Mouse (Mus musculus) heart, postnatal 25 days (tissue): ENCODE data around the gene Khdc1a. TPM values are rescaled to one million over a fixed set of nuclear protein-coding genes. Genes with fewer than 3 reads are reported as not detected.
"Not testable (repeated sequence)": the region's sequence is repeated elsewhere in the genome, so short reads cannot be mapped to it uniquely, and the experiment has no call there.

Experiments
- DNase-seq: peaks from one replicate; pipeline ENCODE4 v3.0.0; 2022; ENCODE audit warnings: low spot score
- intact Hi-C: fragments of 180-260 bp; cut with DNase I; formaldehyde crosslinking; loops from one replicate; pipeline ENCODE4 v1.15.1; 2025
- total RNA-seq, 2 experiments: library from RNA; stranded (reverse); gene quantifications; 2 replicates each; pipeline ENCODE4 v1.2.3; 2021

Khdc1a gene
- total RNA-seq = not detected

DNA sequence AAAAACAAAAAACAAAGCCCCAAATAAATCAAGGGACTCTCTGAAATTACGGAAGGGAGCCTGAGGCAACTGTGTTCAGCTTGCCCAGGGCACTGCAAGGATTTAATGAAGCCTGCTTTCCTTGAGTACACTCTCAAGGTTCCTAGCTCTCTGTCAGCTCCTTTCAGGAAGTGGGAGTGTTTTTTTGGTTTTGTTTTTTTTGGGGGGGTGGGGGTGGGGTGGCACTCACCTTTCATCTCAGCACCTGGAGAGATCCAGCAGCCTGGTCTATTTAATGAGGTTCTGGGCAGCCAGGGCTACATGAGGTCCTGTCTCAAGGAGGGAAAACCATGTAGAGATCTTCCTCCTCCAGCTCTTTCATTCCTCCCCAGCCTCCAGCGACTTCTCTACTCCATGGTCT, at the start of gene Khdc1a:
Gene Khdc1a, plus strand, starts transcription at position 301 of the 400 bp plus-strand sequence.
- no peak for DNase-seq
- intact Hi-C loops = loop anchor here (10.0 kb wide), 1 partner anchor 405 kb away; no protein-coding TSS in a partner anchor

DNA sequence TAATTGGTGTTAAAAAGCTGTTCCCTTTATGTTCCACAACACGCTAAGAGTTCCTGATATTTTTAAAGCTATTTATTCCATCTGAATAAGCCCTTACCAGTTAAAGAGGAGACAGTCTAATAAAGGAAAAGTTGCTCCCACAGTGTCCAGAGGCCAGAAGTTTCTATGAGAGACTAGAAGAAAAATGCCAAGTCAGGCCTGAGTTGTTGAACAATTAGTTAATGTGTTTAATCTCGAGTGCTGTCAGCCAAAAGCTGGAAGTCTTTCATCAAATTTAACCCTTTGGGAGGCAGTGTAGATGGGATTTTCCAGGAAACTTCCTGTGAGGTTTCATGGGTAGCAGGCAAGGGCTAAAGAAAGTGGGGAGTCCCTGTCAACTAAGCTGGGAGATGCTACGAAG, 49.6 kb upstream of the Khdc1a start:
- intact Hi-C loops = no loop called here
- DNase-seq = no peak

- no peak for DNase-seq
- intact Hi-C loops = no loop called here
Observed at GRCm38 (mm10) chr1:21301686-21302085, 47.8 kb upstream of the Khdc1a start.

DNA sequence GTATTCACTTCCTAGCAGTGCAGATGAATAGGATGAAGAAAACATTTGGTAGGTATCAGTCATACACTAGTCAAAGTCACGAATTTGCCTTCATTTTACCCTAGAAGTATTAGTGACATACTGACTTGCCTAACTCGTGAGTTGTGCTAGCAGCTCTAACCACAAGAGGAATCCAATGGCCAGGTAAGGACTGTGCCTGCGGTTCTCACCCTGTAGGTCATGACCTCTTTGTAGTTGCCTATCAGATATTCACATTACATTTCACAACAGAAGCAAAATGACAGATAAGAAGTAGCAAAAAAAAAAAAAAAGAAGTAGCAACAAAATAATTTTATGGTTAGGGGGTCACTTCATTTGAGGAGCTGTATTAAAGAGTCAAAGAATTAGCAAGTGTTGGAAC, 45.3 kb upstream of the Khdc1a start:
- DNase-seq = no peak
- intact Hi-C loops = no loop called here

DNA sequence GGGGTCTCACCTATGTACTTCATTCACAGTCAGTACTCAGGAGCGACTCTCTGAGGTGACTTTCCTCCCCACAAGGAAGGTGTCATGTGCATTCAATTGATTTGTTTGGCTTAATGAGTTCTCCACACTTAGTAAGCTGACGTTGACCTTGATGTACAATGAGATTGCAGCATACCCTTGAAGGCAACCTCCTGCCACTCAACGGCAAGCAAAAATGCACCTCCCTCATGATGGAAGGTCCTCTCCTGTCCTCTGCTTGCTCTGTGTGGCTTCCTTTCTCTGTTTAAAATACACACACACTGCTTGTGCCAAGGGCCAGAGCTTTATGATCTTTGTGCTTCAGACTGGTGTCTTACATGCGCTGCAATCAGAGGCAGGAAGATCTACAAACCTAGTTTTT, 44.8 kb upstream of the Khdc1a start:
- no peak for DNase-seq
- intact Hi-C loops = no loop called here

DNA sequence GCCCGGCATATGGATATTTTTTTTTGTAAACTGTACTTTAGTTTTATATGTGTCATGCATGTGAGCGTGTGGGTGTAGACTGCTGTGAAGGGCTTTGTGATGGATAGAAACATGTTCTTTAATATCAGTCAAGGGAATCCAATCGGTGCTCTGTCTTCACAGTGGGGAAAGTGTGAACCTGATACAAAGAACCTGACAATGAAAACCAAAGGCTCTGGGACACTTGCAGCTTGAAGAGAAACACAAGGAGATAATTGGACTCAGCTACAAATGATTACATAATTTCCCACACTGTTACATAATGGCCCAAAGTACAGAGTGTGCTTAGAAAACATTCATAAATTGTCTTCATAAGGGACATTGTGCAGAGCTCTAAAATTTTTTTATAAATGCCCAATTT, 44.0 kb upstream of the Khdc1a start:
- intact Hi-C loops = no loop called here
- no peak for DNase-seq

- DNase-seq = no peak
- intact Hi-C loops = no loop called here
Observed at GRCm38 (mm10) chr1:21314336-21314735, 35.1 kb upstream of the Khdc1a start.

DNA sequence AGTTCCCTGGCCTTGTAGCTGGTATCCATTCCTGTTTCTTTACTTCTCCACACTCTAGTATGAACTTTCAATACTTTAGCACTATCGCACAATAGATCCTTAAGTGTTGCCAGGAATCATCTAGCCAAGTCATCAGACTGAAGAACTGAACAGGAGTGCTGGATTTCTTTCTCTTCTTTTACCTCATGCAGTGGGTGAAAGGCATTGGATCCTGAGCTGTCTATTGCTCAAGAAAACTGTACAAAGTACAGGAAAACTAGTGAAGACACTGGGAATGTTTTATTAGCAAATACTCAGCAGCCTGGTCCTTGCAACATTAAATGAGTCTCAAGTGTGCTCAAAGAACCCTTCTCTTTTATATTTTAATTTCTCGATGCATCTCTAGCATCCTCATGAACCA, 33.7 kb upstream of the Khdc1a start:
- no peak for DNase-seq
- intact Hi-C loops = no loop called here

- no peak for DNase-seq
- intact Hi-C loops = no loop called here
Observed at GRCm38 (mm10) chr1:21316305-21316704, 33.1 kb upstream of the Khdc1a start.

DNA sequence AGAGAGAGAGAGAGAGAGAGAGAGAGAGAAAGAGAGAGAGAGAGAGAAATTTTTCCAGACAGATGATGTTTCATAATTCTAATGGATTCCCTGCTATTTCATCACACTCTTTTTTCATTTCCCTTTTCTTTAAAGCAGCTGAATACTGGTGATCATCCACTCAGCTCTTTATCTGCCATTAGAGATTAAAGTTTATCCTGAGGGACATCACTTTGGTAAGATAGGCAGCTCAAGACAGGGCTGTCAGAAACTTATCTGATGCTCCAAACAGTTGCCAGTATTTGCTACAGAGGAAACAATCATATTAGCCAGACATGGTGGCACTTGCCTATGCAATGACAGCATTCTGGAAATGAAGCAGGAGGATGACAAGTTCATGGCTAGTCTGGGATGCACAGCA, 31.2 kb upstream of the Khdc1a start:
- DNase-seq = no peak

DNA sequence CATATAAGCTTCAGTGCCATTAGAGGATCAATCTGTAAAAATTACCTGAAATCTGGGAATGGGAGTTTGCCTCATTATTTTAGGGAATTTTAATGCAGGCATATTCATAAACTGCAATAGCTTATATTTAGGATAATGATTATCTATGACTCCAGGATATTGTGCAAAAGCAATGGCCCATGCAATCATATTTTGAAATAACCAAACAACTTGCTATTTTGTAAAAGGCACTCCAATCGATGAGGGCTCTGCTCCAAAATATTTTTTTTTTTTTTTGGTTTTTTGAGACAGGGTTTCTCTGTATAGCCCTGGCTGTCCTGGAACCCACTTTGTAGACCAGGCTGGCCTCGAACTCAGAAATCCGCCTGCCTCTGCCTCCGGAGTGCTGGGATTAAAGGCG, 29.2 kb upstream of the Khdc1a start:
- DNase-seq, intact Hi-C loops: not testable (repeated sequence)

More for the DNA sequence above, 31.2 kb upstream of the Khdc1a start:
- intact Hi-C loops = no loop called here

DNA sequence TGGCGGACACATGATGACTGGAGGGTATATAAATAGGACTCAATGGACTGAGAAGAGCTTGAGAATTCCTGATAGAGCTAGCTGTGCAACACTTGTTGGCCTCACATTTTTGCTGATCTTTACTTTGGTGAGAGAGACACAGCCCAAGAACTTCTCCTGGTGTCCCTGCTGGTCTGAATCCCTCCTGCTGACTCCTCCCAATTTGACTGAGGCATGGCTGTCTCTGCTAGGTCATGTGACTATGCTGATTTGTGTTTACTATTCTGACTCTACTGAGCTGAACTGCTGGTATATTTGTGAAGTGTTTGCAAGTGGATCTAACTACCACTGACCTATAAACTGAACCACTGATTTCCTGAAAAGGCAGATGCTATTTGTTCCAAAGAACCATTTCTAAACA, 27.8 kb upstream of the Khdc1a start:
- intact Hi-C loops = no loop called here

GRCm38 (mm10) chr1:21323996-21324574, 25.4 kb upstream of the Khdc1a start:
- intact Hi-C loops = no loop called here
- DNase-seq = no peak

More for the DNA sequence above, 27.8 kb upstream of the Khdc1a start:
- DNase-seq = no peak

GRCm38 (mm10) chr1:21324633-21325032, 24.8 kb upstream of the Khdc1a start:
- intact Hi-C loops = no loop called here
- no peak for DNase-seq

- intact Hi-C loops = no loop called here
- DNase-seq = no peak
Observed at GRCm38 (mm10) chr1:21326733-21327132, 22.7 kb upstream of the Khdc1a start.

- intact Hi-C loops, DNase-seq: not testable (repeated sequence)
Observed at GRCm38 (mm10) chr1:21331161-21331560, 18.3 kb upstream of the Khdc1a start.

DNA sequence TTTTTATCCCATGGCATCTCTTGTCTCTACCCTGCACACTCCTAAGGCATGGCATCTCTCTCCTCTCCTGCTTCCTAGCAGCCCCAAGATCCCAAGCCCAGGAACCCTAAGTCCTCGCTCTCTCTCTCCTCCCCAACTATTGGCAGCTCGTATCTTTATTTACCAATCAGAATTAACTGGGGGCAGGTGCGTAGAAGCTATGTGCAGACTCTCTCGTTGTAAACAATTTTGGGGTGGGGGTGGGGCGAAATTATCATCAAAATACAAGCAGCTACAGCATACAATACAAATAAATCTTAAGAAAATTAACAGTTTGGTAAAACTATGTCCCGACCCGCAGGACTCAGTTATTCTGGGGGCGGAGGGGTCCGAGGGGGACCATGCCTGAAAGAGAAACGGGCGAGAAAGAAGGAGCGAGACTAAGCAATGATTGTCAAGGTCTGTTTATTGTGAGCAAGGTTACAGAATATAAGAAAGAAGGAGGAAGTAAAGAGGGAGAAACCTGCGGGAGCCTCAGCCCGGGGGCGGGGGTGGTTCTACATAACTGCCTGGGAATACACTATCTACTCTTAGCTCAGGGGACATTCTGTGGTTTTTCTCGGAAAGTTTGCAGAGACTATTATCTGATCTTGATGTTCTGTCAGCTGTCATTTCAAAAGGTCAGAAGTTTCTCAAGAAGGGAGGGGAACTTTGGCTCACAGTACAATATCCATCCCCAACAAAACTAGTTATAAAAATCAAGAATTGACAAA, 16.0 kb upstream of the Khdc1a start:
- no peak for DNase-seq

DNA sequence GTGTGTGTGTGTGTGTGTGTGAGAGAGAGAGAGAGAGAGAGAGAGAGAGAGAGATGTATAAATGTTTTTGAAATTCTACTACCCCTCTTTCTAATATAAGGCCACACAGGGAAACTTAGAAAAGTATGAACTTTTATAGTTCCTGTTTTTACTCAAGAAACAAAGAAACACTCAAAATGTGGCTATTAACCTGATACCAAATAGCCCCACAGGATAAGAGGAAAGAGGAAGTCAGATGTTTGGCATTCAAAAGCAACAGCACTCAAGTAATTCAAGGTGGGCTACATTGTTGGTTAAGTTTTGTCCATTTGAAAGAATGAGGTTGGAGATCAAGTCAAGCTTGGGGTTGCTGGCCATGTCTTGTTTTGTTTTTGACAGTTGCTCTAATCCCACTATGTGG, 13.6 kb upstream of the Khdc1a start:
- no peak for DNase-seq
- intact Hi-C loops = no loop called here

More for the DNA sequence above, 16.0 kb upstream of the Khdc1a start:
- intact Hi-C loops = no loop called here

DNA sequence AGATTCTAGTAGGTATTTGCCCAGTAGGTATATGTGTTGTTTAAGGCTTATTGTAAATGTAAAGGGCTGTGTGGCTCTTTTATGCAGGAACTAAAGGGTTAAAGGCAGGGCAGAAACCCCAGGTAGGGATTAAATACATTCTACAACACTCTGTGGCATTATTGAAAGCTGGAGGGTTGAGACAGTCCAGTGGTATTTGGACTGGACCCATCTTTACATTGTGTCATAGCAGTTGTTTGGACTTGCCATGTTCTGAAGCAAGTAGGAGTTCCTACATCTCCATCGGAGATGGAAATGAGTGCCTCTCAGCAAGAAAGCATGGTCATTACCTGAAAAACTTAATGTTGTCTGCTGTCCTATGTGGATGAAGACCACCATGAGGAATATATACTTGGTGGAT, 8.7 kb upstream of the Khdc1a start:
- DNase-seq = no peak
- intact Hi-C loops = loop anchor here (10.0 kb wide), 1 partner anchor 396 kb away; no protein-coding TSS in a partner anchor

GRCm38 (mm10) chr1:21344253-21344652, 5.2 kb upstream of the Khdc1a start:
- intact Hi-C loops = loop anchor here (1.0 to 10.0 kb wide), 3 partner anchors 126 to 399 kb away; partner anchors contain the start of gene Tmem14a
- DNase-seq = no peak

- not testable (repeated sequence) for DNase-seq
- intact Hi-C loops = loop anchor here (1.0 to 10.0 kb wide), 3 partner anchors 126 to 400 kb away; partner anchors contain the start of gene Tmem14a
Observed at GRCm38 (mm10) chr1:21344752-21345151, 4.7 kb upstream of the Khdc1a start.
